Mouse (Mus musculus) forebrain, embryonic 16.5 days (tissue): Measurements from ENCODE around the gene Ankrd10. TPM values are rescaled to one million over a fixed set of nuclear protein-coding genes. Genes with fewer than 3 reads are reported as not detected.
"Not testable (repeated sequence)": the region's sequence is repeated elsewhere in the genome, so short reads cannot be mapped to it uniquely, and the experiment has no call there.

Experiments used
- ATAC-seq: fragments of 200-750 bp; cut with Nextera tagmentation; 2 replicates; pipeline ENCODE4 v1.8.0; 2017; ENCODE audit warnings: mild to moderate bottlenecking, moderate library complexity
- H3K27ac ChIP-seq: fragments of 300-500 bp; sonication (generic); 2 replicates; pipeline ENCODE4 v1.5.1; 2014; ENCODE audit warnings: low read length, control low read depth
- H3K27me3 ChIP-seq: fragments of 300-500 bp; sonication (generic); replicated peaks from 2 replicates; pipeline ENCODE4 v1.6.1; 2014; ENCODE audit warnings: low read length; ENCODE audit not compliant: control insufficient read depth, insufficient read depth
- H3K36me3 ChIP-seq: fragments of 300-500 bp; sonication (generic); 2 replicates; pipeline ENCODE4 v1.6.1; 2014; ENCODE audit not compliant: control insufficient read depth, insufficient read depth
- H3K4me1 ChIP-seq: fragments of 300-500 bp; sonication (generic); replicated peaks from 2 replicates; pipeline ENCODE4 v1.6.1; 2014; ENCODE audit warnings: low read length; ENCODE audit not compliant: control insufficient read depth, insufficient read depth
- H3K4me2 ChIP-seq: fragments of 300-500 bp; sonication (generic); 2 replicates; pipeline ENCODE4 v1.6.1; 2014; ENCODE audit warnings: mild to moderate bottlenecking, low read length, control low read depth
- H3K4me3 ChIP-seq: fragments of 300-500 bp; sonication (generic); replicated peaks from 2 replicates; pipeline ENCODE4 v1.5.1; 2014; ENCODE audit warnings: mild to moderate bottlenecking, low read length, control low read depth
- H3K9ac ChIP-seq: fragments of 300-500 bp; sonication (generic); replicated peaks from 2 replicates; pipeline ENCODE4 v1.6.1; 2014; ENCODE audit warnings: low read depth, low read length, control low read depth
- H3K9me3 ChIP-seq: fragments of 300-500 bp; sonication (generic); 2 replicates; pipeline ENCODE4 v1.6.1; 2016; ENCODE audit warnings: low read length; ENCODE audit not compliant: control insufficient read depth
- WGBS: fragments of 180-500 bp; shearing (Covaris S2); extraction: QIAGEN DNeasy Blood & Tissue Kit; methylation state at CpG from one replicate; pipeline ENCODE4 v1.1.7; 2014; 5-methylcytosine and 5-hydroxymethylcytosine counted together
- polyA plus RNA-seq: library from polyadenylated mRNA; unstranded; fragments of >200 nt; fragmentation: Nextera tagmentation; extraction: Ambion mirVana; gene quantifications from 2 replicates; pipeline ENCODE4 v1.2.1, GENCODE M21; 2015

Ankrd10 gene
- 126 TPM in 2 replicates for polyA plus RNA-seq

DNA sequence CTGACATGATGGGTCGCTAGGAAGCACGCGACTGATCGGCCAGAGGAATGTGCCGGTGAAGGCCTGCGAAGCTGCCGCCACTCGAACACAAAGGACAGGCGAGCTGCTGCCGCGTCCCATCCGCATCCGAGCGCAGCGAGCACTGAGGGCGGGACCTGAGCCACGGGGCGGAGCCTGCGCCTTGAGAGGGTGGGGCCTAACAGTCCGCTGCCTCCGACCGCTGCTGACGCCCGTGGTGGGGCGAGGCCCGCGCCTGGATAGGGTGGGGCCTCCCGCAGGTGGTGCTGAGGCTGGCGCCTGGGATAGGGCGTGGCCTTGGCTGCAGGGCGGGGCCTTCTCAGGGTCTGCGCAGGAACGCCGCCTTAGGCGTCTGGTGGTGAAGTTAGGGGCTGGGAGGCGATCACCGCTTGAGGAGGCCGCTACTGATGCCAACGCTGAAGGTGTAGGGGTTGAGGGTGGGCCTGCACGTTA, at the start of gene Ankrd10:
Gene Ankrd10, minus strand, starts transcription at position 147 of the 471 bp plus-strand sequence.
- 0% methylated on average over 40 of the region's 40 CpGs for WGBS

DNA sequence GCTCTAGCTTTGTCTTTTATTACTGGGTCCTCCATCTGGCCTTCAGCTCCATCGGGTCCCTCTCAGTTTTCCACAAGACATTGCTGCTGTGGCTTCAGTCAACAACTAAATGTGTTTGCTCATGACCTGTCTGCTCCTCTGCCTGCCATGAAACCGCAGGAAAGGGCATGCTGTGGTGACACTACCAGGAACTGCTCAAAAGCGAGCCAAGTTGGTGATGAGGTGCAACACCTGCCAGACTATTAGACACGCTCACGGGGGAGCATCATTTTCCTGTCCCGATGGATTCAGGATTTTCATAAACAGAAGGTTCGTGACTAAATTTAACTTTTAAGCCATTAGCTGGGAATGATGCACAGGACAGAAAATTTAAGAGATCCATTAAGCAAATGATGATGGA, 49.0 kb upstream of the Ankrd10 start:
- no peaks in the 10 kb centered on the region for H3K4me1 ChIP-seq
- no peak overlapping the region for H3K4me2 ChIP-seq
- H3K9me3 ChIP-seq = no peaks in the 10 kb centered on the region
- no peak overlapping the region for H3K4me3 ChIP-seq
- H3K27me3 ChIP-seq = no peaks in the 10 kb centered on the region
- H3K36me3 ChIP-seq = no peaks in the 10 kb centered on the region
- H3K9ac ChIP-seq = no peak overlapping the region
- 92% methylated on average over 7 of the region's 7 CpGs for WGBS
- no peak for ATAC-seq
- no peak overlapping the region for H3K27ac ChIP-seq

More for the DNA sequence above, at the start of gene Ankrd10:
- Histone ChIP-seq H3K9me3 (no peaks in the 10 kb centered on the region), H3K4me3 (peak within 1 kb of the TSS; percentile 97), H3K9ac (peak within 1 kb of the TSS; percentile 97), H3K27me3 (no peaks in the 10 kb centered on the region), H3K36me3 (no peaks in the 10 kb centered on the region; the same call in 1 of the 2 replicates), H3K4me2 (peak within 1 kb of the TSS; percentile 92), H3K27ac (peak within 1 kb of the TSS; percentile 98), H3K4me1 (peaks cover 26% of the 10 kb centered on the region)
- peak; percentile 93 for ATAC-seq

DNA sequence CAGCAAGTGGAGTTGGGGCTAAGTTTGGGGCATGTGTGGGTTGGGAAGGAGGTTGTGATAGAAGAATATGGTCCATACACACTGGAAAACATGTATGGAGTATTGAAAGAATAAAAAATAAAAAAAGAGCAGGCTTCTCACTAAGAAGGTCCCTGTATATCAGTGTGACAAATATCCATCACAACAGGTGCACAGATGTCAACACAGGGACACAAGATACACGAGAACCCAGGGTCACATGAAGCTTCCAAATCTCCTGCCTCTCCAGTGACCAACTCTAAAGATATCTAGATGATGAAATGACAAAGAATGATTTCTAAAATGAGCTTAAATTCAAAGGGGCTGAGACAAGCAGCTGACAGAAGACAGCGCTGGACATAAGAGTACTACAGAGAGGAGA, 32.8 kb upstream of the Ankrd10 start:
- WGBS = 78% methylated on average over 2 of the region's 2 CpGs
- ATAC-seq = no peak
- H3K4me2 ChIP-seq = no peak overlapping the region
- no peaks in the 10 kb centered on the region for H3K4me1 ChIP-seq
- no peaks in the 10 kb centered on the region for H3K9me3 ChIP-seq
- H3K4me3 ChIP-seq = no peak overlapping the region
- no peaks in the 10 kb centered on the region for H3K36me3 ChIP-seq
- no peak overlapping the region for H3K27ac ChIP-seq
- H3K9ac ChIP-seq = no peak overlapping the region
- H3K27me3 ChIP-seq = no peaks in the 10 kb centered on the region

DNA sequence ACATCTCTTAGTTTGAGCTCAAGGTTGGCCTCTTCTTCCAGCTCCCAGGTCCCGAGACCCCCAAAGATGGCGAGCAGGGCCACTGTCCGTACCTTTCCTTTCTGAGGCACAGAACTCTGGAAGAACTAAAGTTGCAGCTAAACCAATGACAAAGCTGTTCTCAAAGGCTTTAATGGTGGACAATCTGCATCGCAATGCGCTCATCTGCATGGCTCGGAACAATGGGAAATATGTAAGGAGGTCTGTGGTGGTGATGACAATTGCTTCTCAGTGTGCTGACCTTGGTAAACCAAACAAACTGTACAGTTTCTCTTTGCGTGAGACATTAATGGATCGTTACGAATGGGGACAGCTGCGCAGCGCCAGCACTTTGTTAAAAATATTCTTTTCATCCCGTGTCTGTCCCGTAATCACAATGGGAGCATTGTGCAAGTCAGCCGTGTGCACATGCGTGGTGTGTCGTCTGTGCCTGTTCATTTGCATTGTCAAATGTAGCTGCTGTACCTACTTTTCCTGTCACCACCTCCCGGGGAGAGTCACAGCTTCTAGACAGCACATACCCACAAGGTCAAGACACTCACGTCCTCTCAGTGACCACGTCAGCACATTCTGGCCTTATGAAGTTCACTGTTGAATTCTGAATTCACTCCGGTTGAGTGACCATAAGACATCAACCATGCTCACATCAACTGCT, 30.6 kb upstream of the Ankrd10 start:
- H3K27ac ChIP-seq, H3K27me3 ChIP-seq, H3K4me2 ChIP-seq, H3K4me1 ChIP-seq, H3K9ac ChIP-seq, H3K9me3 ChIP-seq, H3K36me3 ChIP-seq, H3K4me3 ChIP-seq: not testable (repeated sequence)
- 64% methylated on average over 20 of the region's 20 CpGs for WGBS
- peak; percentile 65; the same call in 1 of the 2 replicates for ATAC-seq

DNA sequence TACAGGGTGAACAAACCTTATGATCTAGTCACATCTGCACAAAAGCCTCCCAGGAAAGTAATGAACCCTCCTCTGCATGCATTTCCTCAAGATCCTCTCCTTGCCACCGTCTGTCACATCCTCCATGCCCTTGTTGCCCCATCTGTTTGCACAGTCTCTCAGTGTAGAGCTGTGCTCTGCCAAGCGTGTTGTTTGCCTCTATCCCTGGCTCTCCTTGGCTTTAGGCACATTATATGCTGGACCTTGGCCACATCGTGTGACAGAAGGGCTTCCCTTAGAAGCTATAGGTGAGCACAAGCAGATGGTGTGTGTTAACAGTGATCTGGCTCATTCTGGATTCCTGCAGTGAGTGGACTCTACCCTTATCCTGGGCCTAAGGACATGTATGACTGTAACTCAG, 26.4 kb upstream of the Ankrd10 start:
- Histone ChIP-seq H3K4me1 (no peaks in the 10 kb centered on the region), H3K27me3 (no peaks in the 10 kb centered on the region), H3K9me3 (no peaks in the 10 kb centered on the region), H3K9ac (no peak overlapping the region), H3K27ac (no peak overlapping the region), H3K4me2 (no peak overlapping the region), H3K36me3 (no peaks in the 10 kb centered on the region), H3K4me3 (no peak overlapping the region)
- peak; percentile 63; the same call in 1 of the 2 replicates for ATAC-seq
- 68% methylated on average over 3 of the region's 3 CpGs for WGBS

DNA sequence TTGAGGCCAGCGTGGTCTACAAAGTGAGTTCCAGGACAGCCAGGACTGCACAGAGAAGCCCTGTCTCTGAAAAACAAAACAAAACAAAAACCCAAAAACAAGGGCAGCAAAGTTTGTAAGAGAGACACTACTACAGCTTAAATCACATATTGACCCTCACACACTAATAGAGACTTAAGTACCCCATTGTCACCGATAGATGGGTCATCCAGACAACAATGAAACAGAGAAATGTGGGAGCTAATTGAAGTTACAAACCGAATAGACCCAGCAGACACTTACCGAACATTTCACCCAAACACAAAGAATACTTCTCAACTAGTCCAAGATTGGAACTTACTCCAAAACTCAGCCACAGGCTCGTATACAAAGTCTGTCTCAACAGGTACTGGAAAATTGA, 14.5 kb upstream of the Ankrd10 start:
- WGBS = 92% methylated on average over 5 of the region's 5 CpGs
- Histone ChIP-seq H3K4me1 (no peaks in the 10 kb centered on the region), H3K4me2 (no peak overlapping the region), H3K36me3 (no peaks in the 10 kb centered on the region), H3K4me3 (no peak overlapping the region), H3K27me3 (no peaks in the 10 kb centered on the region), H3K9me3 (no peaks in the 10 kb centered on the region), H3K9ac (no peak overlapping the region), H3K27ac (no peak overlapping the region)
- ATAC-seq = no peak

DNA sequence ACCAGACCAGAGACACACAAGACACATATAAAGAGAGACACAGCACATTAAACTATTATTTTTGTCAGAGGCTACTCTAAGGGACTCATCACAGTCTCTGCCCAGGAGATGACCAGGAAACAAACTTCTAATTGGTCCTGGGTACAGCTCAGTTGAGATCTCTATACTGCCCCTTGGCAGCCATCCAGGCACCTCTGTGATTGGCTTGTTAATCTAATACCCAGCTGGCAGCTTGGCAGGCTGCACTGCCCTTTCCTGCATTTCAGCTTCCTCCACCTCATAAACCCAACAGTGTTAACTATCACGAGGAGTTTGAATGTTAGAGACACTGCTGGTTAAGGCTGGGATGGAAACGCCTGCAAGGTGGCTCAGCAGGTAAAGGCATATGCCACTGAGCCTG, 7.6 kb upstream of the Ankrd10 start:
- no peak overlapping the region for H3K27ac ChIP-seq
- no peak for ATAC-seq
- no peak overlapping the region for H3K4me2 ChIP-seq
- 49% methylated on average over 2 of the region's 2 CpGs for WGBS
- H3K36me3 ChIP-seq = peaks cover 5% of the 10 kb centered on the region; the same call in 1 of the 2 replicates
- H3K4me3 ChIP-seq = no peak overlapping the region
- peaks cover 5% of the 10 kb centered on the region; the same call in 1 of the 2 replicates for H3K9me3 ChIP-seq
- H3K27me3 ChIP-seq = no peaks in the 10 kb centered on the region
- H3K9ac ChIP-seq = no peak overlapping the region
- no peaks in the 10 kb centered on the region for H3K4me1 ChIP-seq

DNA sequence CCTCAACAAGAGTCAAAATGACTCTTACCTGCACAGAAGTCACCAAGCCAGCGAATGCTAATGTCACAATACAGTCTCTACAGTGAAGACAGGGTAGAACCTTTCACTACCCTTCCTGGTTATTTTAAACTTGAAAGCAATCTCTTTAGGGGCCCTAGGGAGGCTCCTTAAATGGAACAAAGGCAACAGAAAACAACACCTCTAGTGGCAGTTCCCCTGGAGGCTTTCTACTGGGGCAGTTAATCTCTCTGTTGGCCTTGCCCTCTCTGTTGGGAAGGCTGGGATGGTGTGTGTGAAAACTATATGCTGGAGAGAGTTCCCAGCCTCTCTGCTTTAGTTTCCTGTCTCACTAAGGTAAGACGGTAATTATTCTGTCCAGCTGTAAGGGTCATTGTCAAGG, 5.0 kb upstream of the Ankrd10 start:
- WGBS = 74% methylated on average over 2 of the region's 2 CpGs

DNA sequence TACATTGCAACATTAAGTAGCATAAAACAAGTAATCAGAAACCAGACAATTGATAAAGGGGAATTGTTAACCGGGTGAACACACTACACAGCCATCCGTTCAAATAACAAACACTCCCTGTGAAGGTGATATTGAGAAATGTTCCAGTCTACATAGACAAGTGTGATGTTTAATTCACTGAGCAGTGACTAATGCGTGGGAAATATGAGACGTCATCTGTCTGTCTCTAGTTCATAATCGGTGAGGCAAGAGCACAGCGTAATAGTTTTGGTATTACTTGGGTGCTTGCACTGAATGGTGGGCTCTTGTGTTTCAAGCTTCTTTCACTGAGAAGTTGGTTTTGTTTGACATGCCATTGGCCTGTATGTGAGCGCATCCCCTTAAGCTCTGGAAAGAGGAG, 2.0 kb upstream of the Ankrd10 start:
- Histone ChIP-seq H3K36me3 (peaks cover 5% of the 10 kb centered on the region; the same call in 1 of the 2 replicates), H3K9ac (no peak overlapping the region), H3K4me2 (no peak overlapping the region), H3K27ac (no peak overlapping the region), H3K27me3 (no peaks in the 10 kb centered on the region), H3K4me3 (no peak overlapping the region), H3K9me3 (peaks cover 5% of the 10 kb centered on the region; the same call in 1 of the 2 replicates), H3K4me1 (peaks cover 24% of the 10 kb centered on the region)
- WGBS = 91% methylated on average over 7 of the region's 7 CpGs
- ATAC-seq = no peak

More for the DNA sequence above, 5.0 kb upstream of the Ankrd10 start:
- Histone ChIP-seq H3K27me3 (no peaks in the 10 kb centered on the region), H3K4me2 (no peak overlapping the region), H3K9me3 (peaks cover 5% of the 10 kb centered on the region; the same call in 1 of the 2 replicates), H3K36me3 (peaks cover 5% of the 10 kb centered on the region; the same call in 1 of the 2 replicates), H3K4me1 (peaks cover 5% of the 10 kb centered on the region), H3K27ac (no peak overlapping the region), H3K9ac (no peak overlapping the region), H3K4me3 (no peak overlapping the region)
- no peak for ATAC-seq
